Mouse (Mus musculus): ENCODE measurements at regions not wholly inside any gene's neighbourhood (a gene's known extent, or its start where the extent isn't known, plus 50 kb on each side); places are given as distances from the start of the nearest gene placed in this dataset.

GRCm38 (mm10) chr13:30085446-30085845 lies 50.8 kb upstream of the Mboat1 start:
- H3K4me3 ChIP-seq: no peak overlapping the region
- H3K36me3 ChIP-seq: no peaks in the 10 kb centered on the region
- no peak overlapping the region for H3K4me2 ChIP-seq
- H3K4me1 ChIP-seq (replicated peaks): peaks cover 3% of the 10 kb centered on the region; the same call in 1 of the 2 replicates
- ATAC-seq (ENCODE audit: low FRiP score): peak; percentile 62
- H3K27ac ChIP-seq: no peak overlapping the region
- no peaks in the 10 kb centered on the region for H3K27me3 ChIP-seq
- no peak overlapping the region for H3K9ac ChIP-seq
- WGBS: 65% methylated on average over 4 of the region's 4 CpGs
- H3K9me3 ChIP-seq: 0 out of 2 replicates have a peak, but pooled peaks cover 3% of the 10 kb centered on the region

GRCm38 (mm10) chr13:30085005-30085404 lies 51.3 kb upstream of the Mboat1 start:
- WGBS: 3% methylated on average over 10 of the region's 10 CpGs
- Histone ChIP-seq H3K9ac (no peak overlapping the region), H3K27ac (no peak overlapping the region), H3K9me3 (0 out of 2 replicates have a peak, but pooled peaks cover 3% of the 10 kb centered on the region), H3K4me2 (no peak overlapping the region), H3K27me3 (no peaks in the 10 kb centered on the region), H3K36me3 (no peaks in the 10 kb centered on the region), H3K4me1 (replicated peaks) (peaks cover 5% of the 10 kb centered on the region; the same call in 1 of the 2 replicates), H3K4me3 (no peak overlapping the region)
- ATAC-seq (ENCODE audit: low FRiP score): peak; percentile 92

GRCm38 (mm10) chr13:30084386-30084785 lies 51.9 kb upstream of the Mboat1 start:
- Histone ChIP-seq H3K27ac (no peak overlapping the region), H3K27me3 (no peaks in the 10 kb centered on the region), H3K9ac (no peak overlapping the region), H3K4me3 (no peak overlapping the region), H3K9me3 (0 out of 2 replicates have a peak, but pooled peaks cover 3% of the 10 kb centered on the region), H3K4me2 (no peak overlapping the region), H3K36me3 (no peaks in the 10 kb centered on the region), H3K4me1 (replicated peaks) (peaks cover 5% of the 10 kb centered on the region; the same call in 1 of the 2 replicates)
- ATAC-seq (ENCODE audit: low FRiP score): no peak
- 86% methylated on average over 5 of the region's 5 CpGs for WGBS

- Histone ChIP-seq H3K4me1 (replicated peaks) (peaks cover 5% of the 10 kb centered on the region; the same call in 1 of the 2 replicates), H3K36me3 (no peaks in the 10 kb centered on the region), H3K4me3 (no peak overlapping the region), H3K4me2 (no peak overlapping the region), H3K27me3 (no peaks in the 10 kb centered on the region), H3K9me3 (no peaks in the 10 kb centered on the region), H3K27ac (no peak overlapping the region), H3K9ac (no peak overlapping the region)
- ATAC-seq (ENCODE audit: low FRiP score): no peak
- 84% methylated on average over 6 of the region's 6 CpGs for WGBS
Measured at GRCm38 (mm10) chr13:30083949-30084348, 52.3 kb upstream of the Mboat1 start.

- WGBS: 84% methylated on average over 2 of the region's 2 CpGs
- Histone ChIP-seq H3K4me3 (no peak overlapping the region), H3K4me2 (no peak overlapping the region), H3K9me3 (no peaks in the 10 kb centered on the region), H3K27me3 (no peaks in the 10 kb centered on the region), H3K4me1 (replicated peaks) (peaks cover 5% of the 10 kb centered on the region; the same call in 1 of the 2 replicates), H3K36me3 (no peaks in the 10 kb centered on the region), H3K9ac (no peak overlapping the region), H3K27ac (no peak overlapping the region)
- ATAC-seq (ENCODE audit: low FRiP score): no peak
Measured at GRCm38 (mm10) chr13:30082761-30083160, 53.5 kb upstream of the Mboat1 start.

GRCm38 (mm10) chr13:30080705-30081474 lies 55.4 kb upstream of the Mboat1 start:
- Histone ChIP-seq H3K4me3 (no peak overlapping the region), H3K4me2 (no peak overlapping the region), H3K27ac (no peak overlapping the region), H3K9me3 (no peaks in the 10 kb centered on the region), H3K27me3 (no peaks in the 10 kb centered on the region), H3K4me1 (replicated peaks) (peaks cover 5% of the 10 kb centered on the region; the same call in 1 of the 2 replicates), H3K9ac (no peak overlapping the region), H3K36me3 (no peaks in the 10 kb centered on the region)
- no peak for ATAC-seq (ENCODE audit: low FRiP score)
- 62% methylated on average over 15 of the region's 15 CpGs for WGBS

- H3K4me1 ChIP-seq (replicated peaks): no peaks in the 10 kb centered on the region
- H3K27ac ChIP-seq: no peak overlapping the region
- H3K27me3 ChIP-seq: no peaks in the 10 kb centered on the region
- no peaks in the 10 kb centered on the region for H3K36me3 ChIP-seq
- no peak overlapping the region for H3K4me2 ChIP-seq
- H3K9me3 ChIP-seq: no peaks in the 10 kb centered on the region
- no peak overlapping the region for H3K4me3 ChIP-seq
- 95% methylated on average over 2 of the region's 2 CpGs for WGBS
- no peak for ATAC-seq (ENCODE audit: low FRiP score)
- H3K9ac ChIP-seq: no peak overlapping the region
Measured at GRCm38 (mm10) chr13:30074517-30075064, 61.7 kb upstream of the Mboat1 start.

- H3K4me1 ChIP-seq (replicated peaks): no peaks in the 10 kb centered on the region
- no peak overlapping the region for H3K9ac ChIP-seq
- ATAC-seq (ENCODE audit: low FRiP score): no peak
- WGBS: 92% methylated on average over 3 of the region's 3 CpGs
- no peak overlapping the region for H3K4me2 ChIP-seq
- H3K4me3 ChIP-seq: no peak overlapping the region
- H3K27ac ChIP-seq: no peak overlapping the region
- H3K27me3 ChIP-seq: no peaks in the 10 kb centered on the region
- H3K36me3 ChIP-seq: no peaks in the 10 kb centered on the region
- H3K9me3 ChIP-seq: no peaks in the 10 kb centered on the region
Measured at GRCm38 (mm10) chr13:30074069-30074468, 62.2 kb upstream of the Mboat1 start.

GRCm38 (mm10) chr13:30069397-30069796 lies 66.9 kb upstream of the Mboat1 start:
- WGBS: 67% methylated on average over 2 of the region's 2 CpGs
- no peak for ATAC-seq (ENCODE audit: low FRiP score)

GRCm38 (mm10) chr13:30067581-30068375 lies 68.5 kb upstream of the Mboat1 start:
- H3K27me3 ChIP-seq: no peaks in the 10 kb centered on the region
- no peak overlapping the region for H3K4me3 ChIP-seq
- H3K4me1 ChIP-seq (replicated peaks): 0 out of 2 replicates have a peak, but pooled peaks cover 4% of the 10 kb centered on the region
- ATAC-seq (ENCODE audit: low FRiP score): no peak
- no peaks in the 10 kb centered on the region for H3K36me3 ChIP-seq
- H3K27ac ChIP-seq: no peak overlapping the region
- H3K4me2 ChIP-seq: no peak overlapping the region
- no peaks in the 10 kb centered on the region for H3K9me3 ChIP-seq
- WGBS: 78% methylated on average over 6 of the region's 6 CpGs
- H3K9ac ChIP-seq: no peak overlapping the region

More at GRCm38 (mm10) chr13:30069397-30069796, 66.9 kb upstream of the Mboat1 start:
- no peaks in the 10 kb centered on the region for H3K9me3 ChIP-seq
- H3K27ac ChIP-seq: no peak overlapping the region
- H3K9ac ChIP-seq: no peak overlapping the region
- H3K4me1 ChIP-seq (replicated peaks): 0 out of 2 replicates have a peak, but pooled peaks cover 4% of the 10 kb centered on the region
- no peaks in the 10 kb centered on the region for H3K36me3 ChIP-seq
- H3K27me3 ChIP-seq: no peaks in the 10 kb centered on the region
- H3K4me3 ChIP-seq: no peak overlapping the region
- no peak overlapping the region for H3K4me2 ChIP-seq

GRCm38 (mm10) chr13:30065520-30065919 lies 70.8 kb upstream of the Mboat1 start:
- H3K4me1 ChIP-seq (replicated peaks): 0 out of 2 replicates have a peak, but pooled peaks cover 4% of the 10 kb centered on the region
- no peaks in the 10 kb centered on the region for H3K36me3 ChIP-seq
- H3K9me3 ChIP-seq: no peaks in the 10 kb centered on the region
- no peak overlapping the region for H3K4me2 ChIP-seq
- H3K27ac ChIP-seq: no peak overlapping the region
- ATAC-seq (ENCODE audit: low FRiP score): no peak
- H3K4me3 ChIP-seq: no peak overlapping the region
- 47% methylated on average over 8 of the region's 8 CpGs for WGBS
- no peak overlapping the region for H3K9ac ChIP-seq
- no peaks in the 10 kb centered on the region for H3K27me3 ChIP-seq

GRCm38 (mm10) chr13:30063741-30064140 lies 72.5 kb upstream of the Mboat1 start:
- H3K4me1 ChIP-seq (replicated peaks): 0 out of 2 replicates have a peak, but pooled peaks cover 4% of the 10 kb centered on the region
- no peak overlapping the region for H3K4me3 ChIP-seq
- no peak for ATAC-seq (ENCODE audit: low FRiP score)
- no peaks in the 10 kb centered on the region for H3K9me3 ChIP-seq
- no peaks in the 10 kb centered on the region for H3K36me3 ChIP-seq
- H3K27me3 ChIP-seq: no peaks in the 10 kb centered on the region
- no peak overlapping the region for H3K9ac ChIP-seq
- H3K27ac ChIP-seq: no peak overlapping the region
- H3K4me2 ChIP-seq: no peak overlapping the region
- 93% methylated on average over 3 of the region's 3 CpGs for WGBS
